Mouse (Mus musculus) intestine, postnatal 0 days (tissue): ENCODE results near the gene Nlrp2. TPM values are rescaled to one million over a fixed set of nuclear protein-coding genes. Genes with fewer than 3 reads are reported as not detected.

ENCODE experiments used
- ATAC-seq: fragments of 200-750 bp; cut with Nextera tagmentation; 2 replicates; pipeline ENCODE4 v1.8.0; 2017; ENCODE audit warnings: mild to moderate bottlenecking, moderate TSS enrichment, moderate library complexity
- H3K27ac ChIP-seq: fragments of 300-500 bp; sonication (generic); 2 replicates; pipeline ENCODE4 v1.5.1; 2014; ENCODE audit warnings: mild to moderate bottlenecking, low read depth, low read length, moderate library complexity
- H3K27me3 ChIP-seq: fragments of 300-500 bp; sonication (generic); replicated peaks from 2 replicates; pipeline ENCODE4 v1.6.1; 2014; ENCODE audit warnings: low read length, mixed read lengths; ENCODE audit not compliant: control insufficient read depth, insufficient read depth
- H3K36me3 ChIP-seq: fragments of 300-500 bp; sonication (generic); 2 replicates; pipeline ENCODE4 v1.6.1; 2014; ENCODE audit warnings: mild to moderate bottlenecking, moderate library complexity; ENCODE audit not compliant: control insufficient read depth, insufficient read depth
- H3K4me1 ChIP-seq: fragments of 300-500 bp; sonication (generic); replicated peaks from 2 replicates; pipeline ENCODE4 v1.6.1; 2014; ENCODE audit warnings: antibody characterized with exemption, low read length, mixed read lengths; ENCODE audit not compliant: control insufficient read depth, insufficient read depth
- H3K4me2 ChIP-seq: fragments of 300-500 bp; sonication (generic); replicated peaks from 2 replicates; pipeline ENCODE4 v1.6.1; 2014; ENCODE audit warnings: low read depth, mild to moderate bottlenecking, moderate library complexity
- H3K4me3 ChIP-seq: fragments of 300-500 bp; sonication (generic); 2 replicates; pipeline ENCODE4 v1.5.1; 2014; ENCODE audit warnings: low read depth, low read length
- H3K9ac ChIP-seq: fragments of 300-500 bp; sonication (generic); 2 replicates; pipeline ENCODE4 v1.6.1; 2014; ENCODE audit warnings: mild to moderate bottlenecking, low read depth, low read length
- H3K9me3 ChIP-seq: fragments of 300-500 bp; sonication (generic); 2 replicates; pipeline ENCODE4 v1.6.1; 2016; ENCODE audit warnings: mixed run types; ENCODE audit not compliant: control insufficient read depth
- CTCF ChIP-seq: sonication (generic); IDR thresholded peaks from 2 replicates; pipeline ENCODE4 v1.5.1; 2016; ENCODE audit warnings: low read depth, mild to moderate bottlenecking, control low read depth, antibody characterized with exemption, moderate library complexity
- WGBS: fragments of 180-500 bp; shearing (Covaris S2); extraction: QIAGEN DNeasy Blood & Tissue Kit; methylation state at CpG from one replicate; pipeline ENCODE4 v1.1.7; 2014; 5-methylcytosine and 5-hydroxymethylcytosine counted together
- polyA plus RNA-seq: library from polyadenylated mRNA; unstranded; fragments of >200 nt; fragmentation: Nextera tagmentation; extraction: Ambion mirVana; gene quantifications from 2 replicates; pipeline ENCODE4 v1.2.1, GENCODE M21; 2015

Nlrp2 gene
- polyA plus RNA-seq: not detected in 2 replicates

- 81% methylated on average over 4 of the region's 4 CpGs for WGBS
- Histone ChIP-seq H3K27ac (no peak within 1 kb of the TSS), H3K27me3 (no peaks in the 10 kb centered on the region), H3K9ac (no peak within 1 kb of the TSS), H3K4me2 (no peak within 1 kb of the TSS), H3K4me3 (no peak within 1 kb of the TSS), H3K36me3 (no peaks in the 10 kb centered on the region), H3K9me3 (no peaks in the 10 kb centered on the region), H3K4me1 (no peaks in the 10 kb centered on the region)
- no peak for ATAC-seq
- no peak for TF ChIP-seq CTCF
These were observed at the start of gene Nlrp2 for GRCm38 (mm10) chr7:5350935-5351334. Gene Nlrp2 (minus strand): TSS chr7:5351035.

GRCm38 (mm10) chr7:5366724-5367123 lies 15.9 kb upstream of the Nlrp2 start:
- Histone ChIP-seq H3K9ac (no peak overlapping the region), H3K27ac (no peak overlapping the region), H3K4me2 (no peak overlapping the region), H3K9me3 (no peaks in the 10 kb centered on the region), H3K36me3 (no peaks in the 10 kb centered on the region), H3K27me3 (no peaks in the 10 kb centered on the region), H3K4me3 (no peak overlapping the region), H3K4me1 (no peaks in the 10 kb centered on the region)
- no peak for ATAC-seq
- 83% methylated on average over 2 of the region's 2 CpGs for WGBS
- no peak for TF ChIP-seq CTCF

- 0 out of 2 replicates have a peak, but pooled peaks cover 3% of the 10 kb centered on the region for H3K9me3 ChIP-seq
- H3K4me3 ChIP-seq: no peak overlapping the region
- ATAC-seq: no peak
- 92% methylated on average over 5 of the region's 5 CpGs for WGBS
- no peak overlapping the region for H3K4me2 ChIP-seq
- H3K9ac ChIP-seq: no peak overlapping the region
- no peaks in the 10 kb centered on the region for H3K27me3 ChIP-seq
- no peak overlapping the region for H3K27ac ChIP-seq
- H3K36me3 ChIP-seq: no peaks in the 10 kb centered on the region
- H3K4me1 ChIP-seq: no peaks in the 10 kb centered on the region
- TF ChIP-seq CTCF: no peak
These were observed 12.8 kb upstream of the Nlrp2 start for GRCm38 (mm10) chr7:5363599-5363998.

- no peak for TF ChIP-seq CTCF
- Histone ChIP-seq H3K4me2 (no peak within 1 kb of the TSS), H3K27ac (no peak within 1 kb of the TSS), H3K9ac (no peak within 1 kb of the TSS), H3K27me3 (no peaks in the 10 kb centered on the region), H3K9me3 (0 out of 2 replicates have a peak, but pooled peaks cover 2% of the 10 kb centered on the region), H3K36me3 (no peaks in the 10 kb centered on the region), H3K4me1 (no peaks in the 10 kb centered on the region), H3K4me3 (no peak within 1 kb of the TSS)
- no peak for ATAC-seq
- WGBS: 75% methylated on average over 1 of the region's 1 CpGs
These were observed 598 bp downstream of the Nlrp2 start, which contains the start of gene Gm5065 for GRCm38 (mm10) chr7:5350237-5350636. Gene Gm5065 (plus strand): TSS chr7:5350537.

- Histone ChIP-seq H3K4me2 (no peak overlapping the region), H3K27ac (no peak overlapping the region), H3K4me3 (no peak overlapping the region), H3K36me3 (no peaks in the 10 kb centered on the region), H3K27me3 (no peaks in the 10 kb centered on the region), H3K9me3 (no peaks in the 10 kb centered on the region), H3K4me1 (no peaks in the 10 kb centered on the region), H3K9ac (no peak overlapping the region)
- ATAC-seq: no peak
- TF ChIP-seq CTCF: no peak
- 76% methylated on average over 1 of the region's 1 CpGs for WGBS
These were observed 23.3 kb downstream of the Nlrp2 start for GRCm38 (mm10) chr7:5327511-5327910.

GRCm38 (mm10) chr7:5288281-5288680 lies 62.6 kb downstream of the Nlrp2 start:
- ATAC-seq: no peak

GRCm38 (mm10) chr7:5263051-5263450 lies 87.8 kb downstream of the Nlrp2 start:
- Histone ChIP-seq H3K4me2 (no peak overlapping the region), H3K27ac (no peak overlapping the region), H3K36me3 (no peaks in the 10 kb centered on the region), H3K9ac (no peak overlapping the region), H3K27me3 (no peaks in the 10 kb centered on the region), H3K9me3 (no peaks in the 10 kb centered on the region), H3K4me1 (no peaks in the 10 kb centered on the region), H3K4me3 (no peak overlapping the region)
- WGBS: 79% methylated on average over 3 of the region's 3 CpGs
- no peak for TF ChIP-seq CTCF
- ATAC-seq: no peak

More at GRCm38 (mm10) chr7:5288281-5288680, 62.6 kb downstream of the Nlrp2 start:
- WGBS: 42% methylated on average over 1 of the region's 1 CpGs
- no peak overlapping the region for H3K4me2 ChIP-seq
- TF ChIP-seq CTCF: no peak
- no peaks in the 10 kb centered on the region for H3K27me3 ChIP-seq
- H3K9me3 ChIP-seq: no peaks in the 10 kb centered on the region
- no peak overlapping the region for H3K4me3 ChIP-seq
- no peak overlapping the region for H3K27ac ChIP-seq
- H3K9ac ChIP-seq: no peak overlapping the region
- H3K4me1 ChIP-seq: no peaks in the 10 kb centered on the region
- H3K36me3 ChIP-seq: no peaks in the 10 kb centered on the region

Other genes starting within 250 kb of the Nlrp2 start
- gene Rfpl4, start 234.1 kb downstream of the Nlrp2 start, polyA plus RNA-seq: not detected in 2 replicates
- gene Rasl2-9, start 225.1 kb downstream of the Nlrp2 start, polyA plus RNA-seq: 1.6 and 2.3 TPM in 2 replicates
- not detected in 2 replicates for gene Vmn1r55, start 201.4 kb downstream of the Nlrp2 start, polyA plus RNA-seq
- gene Vmn1r56, start 154.3 kb downstream of the Nlrp2 start, polyA plus RNA-seq: not detected in 2 replicates
- not detected in 2 replicates for gene Vmn1r57, start 132.5 kb downstream of the Nlrp2 start, polyA plus RNA-seq
- not detected in 2 replicates for gene Gm5065, start 498 bp downstream of the Nlrp2 start, polyA plus RNA-seq
- gene Vmn1r58, start 62.4 kb upstream of the Nlrp2 start, polyA plus RNA-seq: not detected in 2 replicates
- gene Vmn1r59, start 105.7 kb upstream of the Nlrp2 start, polyA plus RNA-seq: not detected in 2 replicates
- not detected in 2 replicates for gene Vmn2r28, start 142.9 kb upstream of the Nlrp2 start, polyA plus RNA-seq
- gene Vmn1r60, start 196.3 kb upstream of the Nlrp2 start, polyA plus RNA-seq: not detected in 2 replicates